Mouse (Mus musculus) left cerebral cortex, adult 8-10 months (tissue): ENCODE measurements around the gene Ccdc105. TPM values are rescaled to one million over a fixed set of nuclear protein-coding genes. Genes with fewer than 3 reads are reported as not detected.

ENCODE experiments used
- DNase-seq, 2 experiments: peaks; one replicate each; pipeline ENCODE4 v3.0.0; 2022; ENCODE audit warnings: low spot score in 2 of 2
- total RNA-seq, 4 experiments: library from RNA; stranded (reverse); gene quantifications; 2 replicates each; pipeline ENCODE4 v1.2.4; 2022

Ccdc105 gene
- total RNA-seq, 4 experiments from 2014 or later: 0.18 to 0.57 (median 0.39) TPM

DNA sequence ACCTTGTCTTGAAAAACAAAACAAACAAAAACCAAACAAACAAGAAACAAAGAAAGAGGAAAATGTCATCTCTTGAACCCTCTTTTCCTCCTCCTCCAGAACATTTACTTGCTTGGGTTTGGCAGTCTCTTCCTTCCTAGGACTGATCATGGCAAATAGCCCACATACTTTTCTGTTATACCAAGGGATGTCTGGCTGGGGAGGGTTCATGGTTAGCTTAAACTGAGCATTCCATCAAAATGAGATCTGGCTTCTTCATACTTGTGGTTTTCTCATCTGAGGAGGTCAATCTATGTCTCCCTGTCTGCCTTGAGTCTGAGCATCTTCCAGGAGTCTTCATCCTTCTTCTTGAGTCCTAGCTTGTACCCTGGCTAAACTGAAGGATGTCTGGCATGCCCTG lies 36.6 kb downstream of the Ccdc105 start:
- DNase-seq: no peak

DNA sequence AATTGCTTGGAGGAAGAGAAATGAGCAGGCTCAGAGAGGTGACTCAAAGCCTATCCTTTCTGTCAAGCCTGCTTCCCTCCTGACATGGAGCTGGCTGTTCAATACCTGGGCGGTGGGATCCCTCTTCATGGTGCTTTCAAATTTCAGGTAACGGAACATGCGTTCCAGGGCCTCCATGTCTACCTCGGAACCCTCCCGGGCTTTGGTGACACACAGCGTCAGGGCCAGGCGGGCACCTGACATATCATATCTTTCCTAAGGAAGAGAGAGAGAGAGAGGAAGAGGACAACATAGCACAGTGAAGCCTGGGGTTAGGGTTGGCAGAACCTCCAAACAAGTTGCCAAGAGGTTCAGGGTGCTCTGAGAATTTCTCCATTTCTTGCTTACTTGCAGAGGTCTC lies 37.7 kb downstream of the Ccdc105 start:
- no peak for DNase-seq

GRCm38 (mm10) chr10:78714129-78714528 lies 38.7 kb downstream of the Ccdc105 start:
- DNase-seq: no peak

DNA sequence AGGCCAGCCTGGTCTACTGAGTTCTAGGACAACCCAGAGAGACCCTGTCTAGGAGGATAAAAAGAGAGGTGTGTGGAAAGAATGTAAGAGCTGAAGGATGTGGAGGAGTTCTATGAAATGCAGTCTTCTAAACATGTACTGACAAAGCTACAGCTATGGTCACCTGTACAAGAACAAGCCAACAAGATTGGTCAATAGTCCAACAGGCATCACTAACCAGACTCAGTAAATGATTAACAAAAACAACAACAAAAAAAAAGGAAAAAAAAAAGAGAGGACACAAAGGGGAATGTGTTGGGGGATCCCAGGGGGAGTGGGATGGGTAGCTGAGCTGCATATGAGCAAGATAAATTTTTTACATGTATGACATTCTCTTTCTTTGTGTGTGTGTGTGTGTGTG lies 42.2 kb downstream of the Ccdc105 start:
- no peak for DNase-seq

- no peak for DNase-seq
Observed at GRCm38 (mm10) chr10:78700881-78701280, 52.0 kb downstream of the Ccdc105 start.

Other genes starting within 250 kb of the Ccdc105 start
- not detected for gene Olfr1358, start 235.6 kb downstream of the Ccdc105 start, total RNA-seq
- 10 to 100 TPM; 30.3 to 49.3 (median 39.8) TPM for gene Ilvbl, start 178.7 kb downstream of the Ccdc105 start, total RNA-seq
- 10 to 100 TPM in 1 of 4 experiments, 1 to 10 TPM in 3; 9.0 to 10.4 (median 9.3) TPM for gene Syde1, start 161.1 kb downstream of the Ccdc105 start, total RNA-seq
- not detected for gene Olfr1357, start 135.0 kb downstream of the Ccdc105 start, total RNA-seq
- gene Casp14, start 34.8 kb downstream of the Ccdc105 start, total RNA-seq: not detected
- gene Slc1a6, start 27.4 kb upstream of the Ccdc105 start, total RNA-seq: 10 to 100 TPM; 11.0 to 13.9 (median 11.4) TPM
- not detected for gene Olfr1356, start 99.1 kb upstream of the Ccdc105 start, total RNA-seq
- gene Olfr1355, start 122.5 kb upstream of the Ccdc105 start, total RNA-seq: not detected
- gene Olfr1354, start 160.1 kb upstream of the Ccdc105 start, total RNA-seq: not detected
- gene Olfr8, start 197.6 kb upstream of the Ccdc105 start, total RNA-seq: not detected
- gene Olfr1353, start 210.2 kb upstream of the Ccdc105 start, total RNA-seq: not detected
- not detected for gene Olfr1352, start 228.0 kb upstream of the Ccdc105 start, total RNA-seq